Mouse (Mus musculus): ENCODE measurements at regions not wholly inside any gene's neighbourhood (a gene's known extent, or its start where the extent isn't known, plus 50 kb on each side); places are given as distances from the start of the nearest gene placed in this dataset.

GRCm38 (mm10) chr2:47755716-47756115 lies 1058.2 kb upstream of the Acvr2a start:
- TF ChIP-seq EP300 (IDR thresholded peaks at IDR 0.05) (no peak), CTCF (IDR thresholded peaks at IDR 0.05) (no peak)

All from lung, postnatal 0 days (tissue).